Mouse (Mus musculus): ENCODE measurements around the gene Kctd19.

The Kctd19 gene

DNA sequence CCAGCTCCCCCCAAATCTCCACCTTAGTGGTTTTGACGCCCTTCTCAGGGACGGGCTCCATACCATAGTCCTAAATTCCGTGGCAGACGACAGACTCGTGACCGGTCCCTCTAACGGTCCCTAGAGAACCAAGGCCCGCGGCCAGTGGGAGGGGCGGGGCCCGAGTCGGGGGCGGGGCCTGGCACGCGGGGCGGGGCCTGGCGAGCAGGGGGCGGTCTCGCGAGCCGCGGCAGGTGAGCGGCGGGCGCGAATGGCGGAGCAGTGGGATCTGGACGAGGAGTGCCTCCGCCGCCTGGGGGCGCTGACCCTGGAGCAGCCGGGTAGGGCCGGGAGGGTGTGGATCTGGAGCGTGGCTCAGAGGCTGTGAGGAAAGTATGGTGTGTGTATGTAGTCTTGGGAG, at the start of gene Kctd19, which contains the start of gene Lrrc36:
Gene Kctd19 (minus strand): TSS at position 112 of the 400 bp plus-strand sequence.
Gene Lrrc36 (plus strand): TSS at position 181 of the 400 bp plus-strand sequence.
- no peak for DNase-seq (ENCODE audit: low read depth, low spot score)

DNA sequence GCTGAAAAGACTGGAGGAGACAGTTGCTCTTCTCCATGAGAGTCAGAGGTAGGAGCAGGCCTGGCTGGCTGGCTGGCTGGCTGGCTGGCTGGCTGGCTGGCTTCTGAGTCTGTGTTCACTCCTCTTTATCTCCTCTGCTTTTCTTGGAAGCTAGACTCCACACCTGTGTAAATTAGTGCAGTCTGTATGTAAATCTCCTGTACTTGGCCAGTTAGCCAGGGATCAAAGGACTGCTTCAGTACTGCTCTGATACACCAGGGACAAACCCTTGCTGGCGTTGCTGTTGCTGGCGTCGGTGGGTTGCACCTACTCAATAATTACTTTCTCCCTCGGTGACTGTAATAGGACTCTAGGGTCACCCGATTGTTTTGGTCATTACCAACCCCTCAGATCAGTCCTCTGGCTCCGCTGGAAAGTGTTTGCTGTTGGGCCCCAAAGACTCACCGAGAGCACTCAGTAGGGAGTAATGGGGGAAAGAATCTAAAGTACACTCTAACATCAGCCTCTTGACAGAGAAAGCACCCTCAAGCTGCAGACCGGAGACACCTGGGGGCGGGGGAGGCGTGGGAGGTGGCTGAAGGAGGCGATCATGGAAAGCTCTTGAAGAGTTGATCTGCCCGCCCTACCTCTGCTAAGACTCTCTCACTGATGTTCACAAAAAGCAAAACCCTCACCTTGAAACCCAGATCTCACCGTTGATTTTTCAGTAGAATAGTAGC, 47.9 kb upstream of the Kctd19 start:
- no peak for DNase-seq (ENCODE audit: low read depth, low spot score)

DNA sequence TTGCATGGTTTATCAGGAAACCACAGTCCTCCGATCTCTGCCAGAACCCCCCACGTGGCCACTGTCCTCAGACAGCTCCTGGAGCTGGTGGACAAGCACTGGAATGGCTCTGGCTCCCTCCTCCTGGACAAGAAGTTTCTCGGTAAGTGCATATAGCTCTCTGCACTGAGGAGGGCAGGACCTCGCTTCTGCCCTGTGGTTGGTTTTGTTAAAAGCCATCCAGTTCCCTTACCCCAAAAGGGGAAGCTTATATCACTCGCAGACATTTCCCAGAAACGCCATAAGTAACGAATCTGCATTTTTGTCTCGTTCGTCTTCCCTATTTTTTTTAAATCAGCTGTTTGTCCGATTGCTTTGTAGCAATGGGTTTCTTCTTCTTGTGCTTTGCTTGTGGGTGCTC, 41.9 kb upstream of the Kctd19 start:
- DNase-seq (ENCODE audit: low read depth, low spot score) = no peak

DNA sequence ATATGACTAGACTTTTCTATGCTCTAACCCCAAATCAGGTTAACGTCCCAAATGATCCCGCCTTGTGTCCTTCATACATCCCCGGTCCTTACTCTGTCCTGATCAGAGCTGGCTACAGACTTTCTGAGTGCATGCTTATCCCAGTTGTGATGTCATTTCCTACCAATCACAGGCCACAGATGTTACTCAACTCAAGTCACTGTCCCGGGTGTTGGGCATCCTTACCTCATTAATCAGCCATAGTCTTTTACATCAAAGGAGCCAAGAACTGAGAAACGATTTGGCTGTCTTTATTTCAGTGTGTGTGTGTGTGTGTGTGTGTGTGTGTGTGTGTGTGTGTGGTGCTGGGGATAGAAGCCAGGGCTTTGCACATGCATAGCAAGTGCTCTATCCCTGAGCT, 40.8 kb upstream of the Kctd19 start:
- no peak for DNase-seq (ENCODE audit: low read depth, low spot score)

DNA sequence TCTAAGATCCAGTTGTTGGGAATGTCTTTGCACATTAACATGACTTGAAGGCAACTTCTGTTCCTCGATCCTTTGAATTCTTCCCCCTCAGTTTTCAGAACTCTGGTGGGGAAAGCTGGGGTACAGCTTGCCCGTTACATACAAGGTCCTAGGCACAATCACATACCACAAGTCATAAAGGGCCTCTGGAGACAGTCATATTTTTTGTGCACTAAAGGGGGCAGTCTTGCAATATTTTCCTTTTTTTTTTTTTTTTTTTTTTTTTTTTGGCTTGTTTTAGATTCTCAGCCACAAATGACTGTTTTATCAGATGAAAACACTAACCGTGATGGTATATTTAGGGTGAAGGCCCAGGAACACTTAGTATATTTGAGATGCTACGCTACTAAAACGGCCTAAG, 40.0 kb upstream of the Kctd19 start:
- no peak for DNase-seq (ENCODE audit: low read depth, low spot score)

DNA sequence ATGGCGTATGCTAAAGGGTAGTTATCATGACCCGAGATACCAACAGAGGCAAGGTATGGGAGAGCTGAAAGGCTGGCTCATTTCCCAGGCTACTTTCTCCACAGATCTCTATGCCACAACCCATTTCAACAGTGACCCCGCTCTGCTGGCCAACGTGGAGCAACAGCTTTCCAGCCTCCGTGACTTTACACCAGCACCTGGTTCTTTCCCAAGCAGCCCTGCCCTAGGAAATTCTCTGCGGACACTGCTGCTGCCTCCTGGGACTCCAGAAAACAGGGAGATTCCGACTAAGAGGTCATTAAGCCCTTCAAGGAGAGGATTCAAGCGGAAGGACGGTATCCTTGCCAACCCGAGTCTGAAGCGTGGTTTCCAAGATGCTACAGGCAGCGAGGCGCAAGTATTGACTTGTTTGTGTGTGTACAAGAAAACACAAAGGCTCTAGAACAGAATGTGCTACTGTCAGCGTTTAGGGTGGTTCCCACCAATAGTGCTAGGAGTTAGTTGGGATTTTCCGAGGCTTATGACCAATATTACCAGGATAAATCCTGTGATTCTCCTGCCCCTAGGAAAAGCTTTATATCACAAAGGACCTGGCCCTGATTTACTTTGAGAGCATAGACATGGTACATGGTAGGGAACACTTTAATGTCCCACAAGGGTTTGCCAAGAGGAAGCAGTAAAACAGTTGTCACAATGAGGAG, 38.8 kb upstream of the Kctd19 start:
- no peak for DNase-seq (ENCODE audit: low read depth, low spot score)

DNA sequence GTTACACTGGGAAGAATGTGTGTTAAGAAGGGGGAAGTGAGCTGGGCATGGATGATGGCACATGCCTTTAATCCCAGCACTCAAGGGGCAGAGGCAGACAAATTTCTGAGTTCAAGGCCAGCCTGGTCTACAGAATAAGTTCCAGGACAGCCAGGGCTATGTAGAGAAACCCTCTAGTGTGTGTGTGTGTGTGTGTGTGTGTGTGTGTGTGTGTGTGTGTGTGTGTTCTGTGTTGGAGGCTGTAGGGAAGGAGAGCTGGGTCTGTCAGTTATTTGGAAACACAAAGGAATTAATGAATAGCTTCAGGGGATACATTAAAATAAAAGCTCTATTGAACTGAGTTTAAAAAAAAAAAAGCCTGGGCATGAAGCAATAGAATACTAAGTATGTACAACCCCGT, 37.7 kb upstream of the Kctd19 start:
- no peak for DNase-seq (ENCODE audit: low read depth, low spot score)

DNA sequence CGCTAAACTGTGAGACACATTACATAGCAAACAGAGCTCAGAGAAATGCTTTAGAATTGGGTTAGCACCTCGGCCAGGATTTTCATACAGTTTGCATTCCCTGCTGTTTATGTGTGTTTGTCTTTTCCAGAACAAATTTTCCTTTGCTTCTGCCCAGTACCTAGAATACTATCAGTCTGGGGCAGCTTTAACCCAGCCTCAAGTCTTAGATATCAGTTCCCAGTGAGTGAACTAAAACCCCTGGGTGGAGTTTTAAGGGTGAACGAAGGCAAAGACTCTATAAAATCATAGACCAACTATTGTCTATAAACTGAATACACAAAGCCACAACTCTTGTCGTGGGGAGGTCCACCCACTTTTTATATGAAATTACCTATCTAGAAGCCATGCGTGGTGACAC, 35.3 kb upstream of the Kctd19 start:
- DNase-seq (ENCODE audit: low read depth, low spot score) = peak; percentile 63

DNA sequence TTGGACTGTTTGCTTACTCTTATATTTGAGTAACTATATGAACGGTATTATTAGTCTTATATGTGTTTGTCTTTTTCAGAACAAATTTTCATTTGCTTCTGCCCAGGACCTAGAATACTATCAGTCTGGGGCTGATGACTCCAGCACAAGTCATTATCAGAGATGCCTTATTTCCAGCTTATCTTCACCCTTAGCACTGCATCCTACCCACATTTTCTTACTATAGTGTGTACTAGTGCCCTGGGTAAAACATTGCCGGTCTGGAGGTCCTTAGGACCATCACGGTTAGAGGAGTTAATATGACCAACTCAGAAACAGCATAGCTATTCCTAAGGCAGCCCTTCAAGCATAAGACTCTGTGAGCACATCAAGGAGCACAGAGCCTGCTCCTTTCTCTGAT, 34.9 kb upstream of the Kctd19 start:
- peak; percentile 51 for DNase-seq (ENCODE audit: low read depth, low spot score)

DNA sequence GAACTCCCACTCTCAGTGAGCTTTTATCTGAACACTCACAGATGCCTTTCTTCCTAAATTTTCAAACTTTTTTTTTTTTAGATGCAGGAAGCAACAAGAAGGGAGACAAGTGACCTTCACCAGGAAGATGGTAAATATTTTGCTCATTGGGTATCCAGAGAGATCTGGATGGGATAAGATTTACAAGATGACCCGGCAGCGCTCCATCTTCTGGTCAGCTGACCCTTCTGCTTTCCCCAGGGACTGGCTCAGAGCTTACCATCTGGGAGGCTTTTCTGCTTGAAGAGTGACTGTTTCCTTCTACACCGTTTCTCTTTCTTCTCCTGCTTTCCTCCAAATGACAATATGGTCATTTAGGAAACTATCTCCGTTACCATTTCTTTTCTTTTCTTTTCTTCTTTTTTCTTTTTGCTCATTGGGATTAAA, 32.8 kb upstream of the Kctd19 start:
- DNase-seq (ENCODE audit: low read depth, low spot score) = no peak

DNA sequence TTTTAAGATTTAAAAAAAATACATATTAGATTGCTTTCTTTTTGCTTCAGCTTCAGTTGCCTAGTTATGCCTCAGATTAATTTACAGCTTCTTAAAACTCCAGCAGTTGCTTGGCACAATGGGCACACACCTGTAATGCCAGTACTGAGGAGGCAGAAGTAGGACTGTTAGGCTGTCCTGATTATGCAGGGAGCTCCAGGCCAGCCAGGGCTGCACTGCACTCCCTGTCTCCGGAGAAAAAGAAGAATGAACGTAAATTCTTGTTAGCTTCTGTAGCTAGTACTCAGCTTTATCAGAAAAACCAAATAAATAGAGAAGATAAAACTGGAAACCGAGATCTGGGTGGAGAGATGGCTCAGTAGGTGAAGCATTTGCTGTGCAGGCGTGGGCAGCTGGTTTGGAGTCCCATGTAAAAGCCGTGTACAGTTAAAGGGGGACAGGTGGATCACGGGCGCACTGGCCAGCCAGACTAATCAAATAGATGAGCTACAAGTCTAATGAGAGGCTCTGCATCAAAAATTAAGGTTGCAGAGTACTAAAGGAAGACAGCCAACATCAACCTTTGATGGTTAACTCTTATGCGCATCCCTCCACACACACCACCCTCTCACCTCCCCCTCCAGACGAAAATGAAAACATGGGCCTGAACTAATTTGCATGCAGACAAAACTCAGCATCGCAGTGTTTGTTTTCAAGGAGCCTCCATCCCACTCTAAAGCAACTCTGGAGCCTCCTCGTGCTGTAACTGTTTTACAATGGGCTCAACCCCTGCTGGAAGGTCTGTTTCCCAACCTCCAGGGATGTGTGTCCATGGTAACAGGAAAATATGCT, 32.2 kb upstream of the Kctd19 start:
- no peak for DNase-seq (ENCODE audit: low read depth, low spot score)

DNA sequence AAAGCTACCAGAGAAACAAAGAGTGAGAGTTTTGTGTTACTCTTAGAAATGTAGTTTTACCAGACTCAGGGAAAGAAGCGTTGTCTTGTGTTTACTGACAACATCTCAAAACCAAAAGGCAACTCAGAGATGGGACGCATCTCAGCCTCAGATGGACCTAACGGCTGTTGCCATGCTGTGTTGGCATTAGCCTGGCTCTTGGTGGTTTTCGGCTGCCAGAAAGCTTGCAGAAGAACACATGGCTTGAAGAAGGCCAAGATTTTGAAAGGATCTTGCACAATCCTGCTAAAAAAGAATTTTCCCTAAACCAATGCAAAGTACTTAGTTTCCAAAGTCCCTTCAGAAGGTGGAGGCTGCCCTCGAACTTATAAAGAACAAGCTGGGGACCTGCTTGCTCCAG, 29.4 kb upstream of the Kctd19 start:
- no peak for DNase-seq (ENCODE audit: low read depth, low spot score)

DNA sequence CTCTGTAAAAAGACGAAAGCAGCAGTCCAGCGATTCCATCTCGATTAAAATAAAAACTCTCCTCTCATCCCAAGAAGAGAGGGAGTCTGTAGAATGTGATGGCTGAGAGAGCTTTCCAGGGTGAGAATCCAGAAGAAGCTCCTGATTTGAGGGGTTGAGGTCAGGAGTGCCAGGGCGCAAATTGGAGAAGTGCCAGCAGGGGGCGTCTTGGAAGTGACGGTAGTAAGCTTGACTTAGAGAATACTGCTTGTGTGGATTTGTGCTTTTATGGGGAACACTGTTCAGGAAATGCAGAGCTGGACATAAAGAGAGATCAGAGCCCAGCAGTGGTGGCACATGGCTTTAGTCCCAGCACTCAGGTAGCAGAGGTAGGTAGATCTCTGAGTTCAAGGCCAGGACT, 28.1 kb upstream of the Kctd19 start:
- peak; percentile 44 for DNase-seq (ENCODE audit: low read depth, low spot score)

DNA sequence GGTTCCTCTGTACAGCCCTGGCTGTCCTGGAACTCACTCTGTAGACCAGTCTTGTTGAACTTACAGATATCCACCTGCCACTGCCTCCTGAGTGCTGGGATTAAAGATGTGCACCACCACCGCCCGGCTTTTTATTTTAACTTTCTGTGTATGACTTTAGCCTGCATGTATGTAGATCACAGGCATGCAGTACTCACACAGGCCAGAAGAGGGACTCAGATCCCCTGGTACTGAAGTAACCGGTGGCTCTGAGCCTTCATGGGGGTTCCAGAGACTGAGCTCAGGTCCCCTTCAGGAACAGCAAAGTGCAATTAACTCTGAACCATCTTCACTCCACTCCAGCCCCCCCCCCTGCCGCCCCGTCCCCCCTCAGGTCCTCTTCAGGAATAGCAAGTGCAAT, 25.6 kb upstream of the Kctd19 start:
- peak; percentile 42 for DNase-seq (ENCODE audit: low read depth, low spot score)

DNA sequence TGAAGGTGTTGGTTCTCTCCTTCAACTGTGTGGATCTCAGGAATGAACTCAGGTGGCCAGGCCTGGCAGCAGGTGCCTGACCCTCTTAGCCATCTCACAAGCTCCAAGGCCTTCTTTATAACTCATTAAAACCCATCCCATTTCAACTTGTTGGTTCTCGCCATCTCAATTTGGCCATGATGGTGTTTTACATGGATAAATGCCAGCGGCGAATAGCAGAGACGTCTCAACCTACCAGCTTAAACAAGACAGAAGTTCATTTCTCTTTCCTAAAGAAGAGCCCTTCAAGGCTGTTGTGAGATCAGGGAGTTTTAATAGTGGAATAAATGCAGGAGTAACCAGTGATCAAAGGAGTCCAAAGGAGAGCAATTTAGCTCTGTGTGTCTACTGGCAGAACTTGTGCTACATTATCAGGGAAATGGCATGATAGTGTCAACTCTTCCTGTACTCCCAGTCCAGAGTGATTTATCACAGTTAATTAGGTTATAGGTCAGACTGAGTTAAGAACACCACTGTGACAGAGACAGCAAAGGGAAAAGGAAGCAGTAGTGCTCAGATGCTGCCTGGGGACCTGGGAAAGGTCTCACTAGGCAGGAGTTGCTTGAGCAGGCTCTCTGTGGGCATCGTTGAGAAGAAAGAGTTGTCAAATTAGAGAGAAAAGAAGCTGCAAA, 23.9 kb upstream of the Kctd19 start:
- DNase-seq (ENCODE audit: low read depth, low spot score) = no peak

DNA sequence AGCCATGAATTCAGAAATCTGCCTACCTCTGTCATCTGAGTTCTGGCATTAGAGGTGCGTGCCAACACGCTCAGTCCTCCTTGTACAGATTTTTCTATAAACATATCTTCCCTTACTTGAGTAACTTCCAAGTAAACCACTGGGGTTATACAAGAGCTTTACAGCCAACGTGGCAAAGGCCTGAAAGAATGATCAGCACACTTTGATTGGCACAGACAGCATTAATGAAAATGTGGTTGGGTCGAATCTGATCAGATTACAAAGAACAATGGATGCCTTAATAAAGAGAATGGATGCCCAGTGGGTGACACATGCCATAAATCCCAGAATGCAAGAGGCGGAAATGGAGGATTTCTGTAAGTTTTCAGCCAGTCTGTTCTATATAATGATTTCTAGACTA, 22.9 kb upstream of the Kctd19 start:
- no peak for DNase-seq (ENCODE audit: low read depth, low spot score)

DNA sequence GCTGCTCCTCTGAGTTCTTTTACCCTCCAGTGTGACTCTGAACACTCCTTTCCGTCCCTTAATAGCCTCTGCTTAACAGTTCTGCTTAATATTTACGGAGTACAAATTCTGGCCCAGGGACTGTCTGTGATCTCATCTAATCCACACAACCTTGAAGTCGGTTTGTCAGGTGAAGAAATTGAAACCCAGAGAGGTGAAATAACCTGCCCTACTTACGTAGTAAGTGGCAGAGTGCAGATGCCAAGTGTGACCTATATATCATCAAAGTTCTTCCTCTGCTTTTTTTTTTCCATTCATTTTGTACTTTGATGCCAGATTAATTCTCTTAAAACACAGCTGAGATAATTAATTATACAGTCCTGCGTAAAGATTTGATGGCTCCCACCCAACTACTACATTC, 20.8 kb upstream of the Kctd19 start:
- DNase-seq (ENCODE audit: low read depth, low spot score) = no peak

DNA sequence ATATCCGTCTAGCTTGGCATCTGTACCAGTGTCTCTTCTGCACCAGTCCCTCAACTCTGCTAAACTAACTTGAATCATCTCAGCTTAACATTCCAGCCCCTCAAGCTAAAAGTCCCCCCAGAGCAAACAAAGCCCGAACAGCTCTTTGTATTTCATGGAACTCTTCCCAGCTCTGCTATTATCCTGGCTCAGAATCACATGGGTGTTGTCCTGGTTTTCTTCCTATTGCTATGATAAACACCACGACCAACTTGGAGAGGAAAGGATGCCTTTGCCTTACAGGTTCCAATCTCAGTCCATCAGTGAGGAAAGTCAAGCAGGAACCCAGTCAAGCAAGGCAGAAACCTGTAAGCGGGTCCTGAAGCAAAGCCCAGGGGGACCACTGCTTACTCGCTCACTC, 20.2 kb upstream of the Kctd19 start:
- no peak for DNase-seq (ENCODE audit: low read depth, low spot score)

DNA sequence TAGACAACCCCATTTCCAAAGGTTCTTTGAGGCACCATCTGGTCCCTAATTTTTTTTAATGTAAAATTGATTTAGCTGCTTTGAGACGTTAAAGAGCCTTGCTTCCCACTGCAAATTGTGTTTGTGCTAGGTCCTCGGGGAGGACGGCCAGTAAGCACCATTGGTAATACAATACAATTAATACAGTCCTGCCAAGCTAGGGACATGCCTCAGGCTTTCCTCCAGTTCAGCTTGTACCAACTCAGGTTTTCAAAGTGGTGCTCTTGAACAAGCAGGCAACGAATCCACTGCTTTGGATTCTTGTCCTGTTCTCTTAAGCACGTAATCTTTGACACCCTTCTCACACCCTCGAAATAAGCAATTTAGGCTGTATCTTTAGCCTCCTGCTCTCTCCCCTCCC, 19.7 kb upstream of the Kctd19 start:
- no peak for DNase-seq (ENCODE audit: low read depth, low spot score)

DNA sequence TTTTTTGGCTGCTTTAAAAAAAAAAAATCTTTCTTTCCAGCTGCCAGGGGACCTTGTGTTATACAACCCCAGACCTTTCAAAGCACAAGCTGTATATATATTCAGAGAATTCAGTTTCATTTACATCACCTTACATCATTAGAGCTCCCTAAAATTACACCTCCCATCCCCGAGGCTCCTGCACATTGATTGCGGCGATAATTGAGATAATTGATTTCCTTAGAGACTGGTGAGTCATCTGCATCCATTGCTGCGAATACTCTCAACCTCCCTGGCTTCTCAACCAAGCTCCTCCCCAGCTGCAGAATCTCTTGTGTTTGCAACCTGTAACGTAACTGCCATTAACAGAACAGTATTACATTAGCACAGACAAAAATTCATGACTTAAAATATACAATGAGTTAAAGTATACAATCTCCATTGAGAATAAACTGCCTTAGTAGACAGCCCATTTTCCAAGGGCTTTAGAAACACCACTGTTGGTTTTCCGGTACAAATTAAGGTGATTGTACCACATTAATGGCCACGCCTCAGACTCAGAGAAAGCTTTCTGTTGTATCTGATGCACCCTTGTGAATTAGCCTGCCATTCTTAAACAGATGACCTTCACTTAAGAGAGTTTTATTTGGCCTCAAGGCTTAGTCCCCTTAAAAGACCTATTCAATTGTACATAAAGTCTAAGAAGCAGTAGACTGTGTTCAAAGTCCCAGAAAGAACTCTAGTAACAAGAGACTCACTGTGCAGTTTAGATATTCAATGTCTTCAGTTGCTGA, 18.6 kb upstream of the Kctd19 start:
- DNase-seq (ENCODE audit: low read depth, low spot score) = no peak

DNA sequence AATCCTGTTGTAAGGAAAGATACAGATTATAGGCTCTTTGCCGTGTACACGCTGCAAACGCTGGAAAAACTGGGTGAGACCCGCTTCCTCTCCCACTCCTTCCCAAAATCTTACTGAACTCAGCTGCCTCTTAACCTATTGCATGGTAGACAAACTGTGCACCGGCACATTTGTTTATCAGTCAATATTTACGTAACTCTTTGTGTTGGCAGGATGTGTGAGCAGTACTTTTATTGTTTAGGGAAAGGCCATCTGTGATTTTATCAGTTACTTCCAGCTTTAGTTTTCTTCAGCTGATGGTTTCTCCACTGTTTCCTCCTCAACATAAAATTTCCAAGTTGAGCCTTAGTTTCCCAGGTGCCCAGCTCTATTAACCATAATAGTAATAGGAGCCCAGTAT, 13.6 kb upstream of the Kctd19 start:
- no peak for DNase-seq (ENCODE audit: low read depth, low spot score)
